Mouse (Mus musculus) midbrain, embryonic 11.5 days (tissue): Measurements from ENCODE around the gene Man2b1. TPM values are rescaled to one million over a fixed set of nuclear protein-coding genes. Genes with fewer than 3 reads are reported as not detected.
A peak's percentile ranks its signal among the peaks of the same experiment; 100 is the strongest.

Experiments
- ATAC-seq: fragments of 200-750 bp; cut with Nextera tagmentation; 2 replicates; pipeline ENCODE4 v1.8.0; 2017; ENCODE audit warnings: moderate TSS enrichment, moderate library complexity; ENCODE audit not compliant: low FRiP score
- DNase-seq: peaks from one replicate; pipeline ENCODE4 v3.0.0; 2015; ENCODE audit warnings: low spot score; ENCODE audit errors: missing footprints
- H3K27ac ChIP-seq: fragments of 300-500 bp; sonication (generic); 2 replicates; pipeline ENCODE4 v1.5.1; 2014; ENCODE audit warnings: low read depth, low read length
- H3K27me3 ChIP-seq: fragments of 300-500 bp; sonication (generic); 2 replicates; pipeline ENCODE4 v1.6.1; 2014; ENCODE audit warnings: mild to moderate bottlenecking, low read length, moderate library complexity, mixed read lengths; ENCODE audit not compliant: control insufficient read depth, insufficient read depth
- H3K36me3 ChIP-seq: fragments of 300-500 bp; sonication (generic); 2 replicates; pipeline ENCODE4 v1.6.1; 2014; ENCODE audit warnings: mild to moderate bottlenecking, low read length, moderate library complexity, mixed read lengths; ENCODE audit not compliant: control insufficient read depth, insufficient read depth
- H3K4me1 ChIP-seq: fragments of 300-500 bp; sonication (generic); 2 replicates; pipeline ENCODE4 v1.6.1; 2014; ENCODE audit warnings: low read length; ENCODE audit not compliant: control insufficient read depth, insufficient read depth
- H3K4me2 ChIP-seq: fragments of 300-500 bp; sonication (generic); 2 replicates; pipeline ENCODE4 v1.6.1; 2014; ENCODE audit warnings: mild to moderate bottlenecking, moderate library complexity
- H3K4me3 ChIP-seq: fragments of 300-500 bp; sonication (generic); 2 replicates; pipeline ENCODE4 v1.5.1; 2014; ENCODE audit warnings: low read depth, low read length
- H3K9ac ChIP-seq: fragments of 300-500 bp; sonication (generic); 2 replicates; pipeline ENCODE4 v1.6.1; 2014; ENCODE audit warnings: low read length
- H3K9me3 ChIP-seq: fragments of 300-500 bp; sonication (generic); 2 replicates; pipeline ENCODE4 v1.6.1; 2016; ENCODE audit warnings: low read length; ENCODE audit not compliant: control insufficient read depth
- WGBS: fragments of 180-500 bp; shearing (Covaris S2); extraction: QIAGEN DNeasy Blood & Tissue Kit; methylation state at CpG from one replicate; pipeline ENCODE4 v1.1.7; 2014; 5-methylcytosine and 5-hydroxymethylcytosine counted together
- polyA plus RNA-seq: library from polyadenylated mRNA; unstranded; fragments of >200 nt; fragmentation: Nextera tagmentation; extraction: Ambion mirVana; gene quantifications from 2 replicates; pipeline ENCODE4 v1.2.1, GENCODE M21; 2014

Gene Man2b1
- polyA plus RNA-seq, 1 experiment from 2014 or later, result 16.9 TPM

- DNase-seq, result peak; percentile 96
- ATAC-seq, result peak; percentile 92
- Histone ChIP-seq H3K27me3 (no peaks in the 10 kb centered on the region), H3K4me1 (peaks cover 8% of the 10 kb centered on the region), H3K36me3 (peaks cover 16% of the 10 kb centered on the region), H3K4me3 (peak within 1 kb of the TSS; percentile 93), H3K9ac (peak within 1 kb of the TSS; percentile 87), H3K4me2 (peak within 1 kb of the TSS; percentile 55), H3K9me3 (no peaks in the 10 kb centered on the region), H3K27ac (peak within 1 kb of the TSS; percentile 86)
- WGBS, result under 1% methylated on average over 68 of the region's 68 CpGs
These were observed 11.4 kb upstream of the Man2b1 start, which contains the start of gene Dhps for GRCm38 (mm10) chr8:85071514-85072281. Gene Dhps, plus strand, starts transcription at chr8:85071757.

GRCm38 (mm10) chr8:85072364-85072929, 10.6 kb upstream of the Man2b1 start:
- H3K4me2 ChIP-seq, result peak overlapping the region; percentile 55
- no peaks in the 10 kb centered on the region for H3K27me3 ChIP-seq
- DNase-seq, result peak; percentile 72
- WGBS, result 41% methylated on average over 9 of the region's 9 CpGs
- H3K27ac ChIP-seq, result no peak overlapping the region
- H3K4me3 ChIP-seq, result peak overlapping the region; percentile 93
- H3K9ac ChIP-seq, result peak overlapping the region; percentile 87
- ATAC-seq, result peak; percentile 12; the same call in 1 of the 2 replicates
- peaks cover 16% of the 10 kb centered on the region for H3K36me3 ChIP-seq
- H3K9me3 ChIP-seq, result no peaks in the 10 kb centered on the region
- H3K4me1 ChIP-seq, result peaks cover 8% of the 10 kb centered on the region

GRCm38 (mm10) chr8:85073041-85073612, 9.9 kb upstream of the Man2b1 start:
- H3K4me2 ChIP-seq, result no peak overlapping the region
- DNase-seq, result peak; percentile 79
- H3K9ac ChIP-seq, result no peak overlapping the region
- H3K4me3 ChIP-seq, result no peak overlapping the region
- no peaks in the 10 kb centered on the region for H3K27me3 ChIP-seq
- no peak overlapping the region for H3K27ac ChIP-seq
- ATAC-seq, result no peak
- H3K4me1 ChIP-seq, result peaks cover 8% of the 10 kb centered on the region
- peaks cover 16% of the 10 kb centered on the region for H3K36me3 ChIP-seq
- no peaks in the 10 kb centered on the region for H3K9me3 ChIP-seq
- WGBS, result 91% methylated on average over 15 of the region's 15 CpGs

- no peak for ATAC-seq
- peak; percentile 77 for DNase-seq
- no peak overlapping the region for H3K27ac ChIP-seq
- H3K4me2 ChIP-seq, result no peak overlapping the region
- no peak overlapping the region for H3K4me3 ChIP-seq
- no peaks in the 10 kb centered on the region for H3K27me3 ChIP-seq
- no peak overlapping the region for H3K9ac ChIP-seq
- 82% methylated on average over 10 of the region's 10 CpGs for WGBS
- H3K4me1 ChIP-seq, result peaks cover 8% of the 10 kb centered on the region
- H3K36me3 ChIP-seq, result peaks cover 16% of the 10 kb centered on the region
- H3K9me3 ChIP-seq, result no peaks in the 10 kb centered on the region
These were observed 8.9 kb upstream of the Man2b1 start for GRCm38 (mm10) chr8:85074167-85074566.

- no peak overlapping the region for H3K4me3 ChIP-seq
- WGBS, result 94% methylated on average over 10 of the region's 10 CpGs
- peaks cover 16% of the 10 kb centered on the region for H3K36me3 ChIP-seq
- DNase-seq, result peak; percentile 33
- no peak for ATAC-seq
- H3K27ac ChIP-seq, result no peak overlapping the region
- H3K4me2 ChIP-seq, result no peak overlapping the region
- peaks cover 11% of the 10 kb centered on the region for H3K4me1 ChIP-seq
- H3K9ac ChIP-seq, result no peak overlapping the region
- no peaks in the 10 kb centered on the region for H3K27me3 ChIP-seq
- no peaks in the 10 kb centered on the region for H3K9me3 ChIP-seq
These were observed 8.5 kb upstream of the Man2b1 start for GRCm38 (mm10) chr8:85074617-85075016.

- 81% methylated on average over 9 of the region's 9 CpGs for WGBS
- peaks cover 16% of the 10 kb centered on the region for H3K36me3 ChIP-seq
- no peaks in the 10 kb centered on the region for H3K27me3 ChIP-seq
- peaks cover 16% of the 10 kb centered on the region for H3K4me1 ChIP-seq
- no peak overlapping the region for H3K9ac ChIP-seq
- no peak for ATAC-seq
- H3K9me3 ChIP-seq, result no peaks in the 10 kb centered on the region
- peak; percentile 88 for DNase-seq
- no peak overlapping the region for H3K4me2 ChIP-seq
- no peak overlapping the region for H3K4me3 ChIP-seq
- no peak overlapping the region for H3K27ac ChIP-seq
These were observed 7.1 kb upstream of the Man2b1 start for GRCm38 (mm10) chr8:85076001-85076400.

GRCm38 (mm10) chr8:85076993-85077392, 6.1 kb upstream of the Man2b1 start:
- Histone ChIP-seq H3K27me3 (no peaks in the 10 kb centered on the region), H3K4me3 (no peak overlapping the region), H3K4me1 (peaks cover 16% of the 10 kb centered on the region), H3K36me3 (peaks cover 16% of the 10 kb centered on the region), H3K27ac (no peak overlapping the region), H3K4me2 (no peak overlapping the region), H3K9me3 (no peaks in the 10 kb centered on the region), H3K9ac (no peak overlapping the region)
- ATAC-seq, result no peak
- DNase-seq, result peak; percentile 97
- WGBS, result 0% methylated on average over 2 of the region's 2 CpGs

- H3K9me3 ChIP-seq, result no peaks in the 10 kb centered on the region
- peak overlapping the region; percentile 87 for H3K4me3 ChIP-seq
- peak overlapping the region; percentile 93 for H3K4me2 ChIP-seq
- ATAC-seq (no peak), DNase-seq (no peak)
- no peaks in the 10 kb centered on the region for H3K27me3 ChIP-seq
- H3K9ac ChIP-seq, result peak overlapping the region; percentile 92
- under 1% methylated on average over 25 of the region's 25 CpGs for whole genome bisulfite sequencing
- peaks cover 8% of the 10 kb centered on the region for H3K36me3 ChIP-seq
- H3K27ac ChIP-seq, result no peak overlapping the region
- H3K4me1 ChIP-seq, result peaks cover 10% of the 10 kb centered on the region
These were observed 2.9 kb upstream of the Man2b1 start for GRCm38 (mm10) chr8:85080214-85080531.
